Comparison of ENCODE assay signal across 20 mouse cellular contexts in the genomic region with DNA sequence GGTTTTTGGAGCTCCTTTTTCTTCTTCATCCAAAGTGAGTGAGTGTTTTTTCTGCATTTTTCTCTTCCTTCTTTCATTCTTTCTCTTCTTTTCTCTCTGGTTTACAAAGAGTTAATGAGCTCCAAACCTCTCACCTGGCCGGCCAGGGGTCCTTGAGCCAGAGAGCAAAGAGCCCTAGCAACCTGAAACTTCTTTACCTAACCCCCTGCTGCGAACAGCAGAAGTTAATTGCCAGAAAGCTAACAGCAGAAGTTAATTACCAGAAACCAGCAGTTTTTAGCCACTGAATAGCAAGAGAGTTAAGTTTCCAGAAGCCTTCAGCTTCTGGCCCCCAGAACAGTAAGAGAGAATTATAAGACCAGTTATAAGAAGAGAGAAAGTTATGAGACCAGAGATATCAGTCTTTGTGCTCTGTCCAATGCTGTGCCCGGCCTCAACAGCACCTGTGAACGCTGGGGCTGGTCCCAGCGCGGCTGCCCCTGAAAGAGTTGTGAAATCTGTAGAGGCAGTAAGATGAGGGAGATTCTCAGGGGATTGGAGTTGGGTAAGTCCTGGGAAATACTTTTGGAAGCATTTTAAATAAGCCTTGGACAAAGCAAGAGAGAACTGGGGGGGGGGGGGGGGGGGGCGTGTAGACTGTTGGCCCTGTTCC.
DNase-seq lines count a peak whose midpoint lies in the region; ATAC-seq and TF ChIP-seq lines count a peak whose summit lies in the region.
"Had no signal": no experiment of that assay in that cellular context is flagged by ENCODE, and none has a peak within 500 bp of the region (broad histone marks: within the 10 kb centered on the region; RNA-seq: fewer than 3 reads in every experiment).

No protein-coding gene starts in this region.

- H3K4me1 ChIP-seq in kidney, embryonic 16.5 days (ENCODE audit: insufficient read depth, low read length) = peaks cover 51% of the 10 kb centered on the region
- peaks cover 53% of the 10 kb centered on the region for H3K4me1 ChIP-seq in thymus, adult 2 months (replicated peaks; ENCODE audit: control insufficient read depth, insufficient read depth, low read length)
- peaks cover 65% of the 10 kb centered on the region for H3K4me1 ChIP-seq in limb, embryonic 12.5 days (replicated peaks)

- H3K4me3 ChIP-seq in kidney, embryonic 16.5 days (ENCODE audit: low read length) = no peak overlapping the region; the same call in 1 of the 2 replicates
- H3K4me3 ChIP-seq in thymus, adult 2 months (ENCODE audit: control insufficient read depth, insufficient read depth, low read length) = no peak overlapping the region
- H3K4me3 ChIP-seq in limb, embryonic 12.5 days (replicated peaks) = no peak overlapping the region
- H3K4me3 ChIP-seq: forebrain, embryonic 12.5 days; heart, embryonic 10.5 days; hindbrain, embryonic 15.5 days; left cerebral cortex, adult 2 months; megakaryocyte, embryonic 14.5 days; stomach, embryonic 15.5 days had no signal

- peak overlapping the region; percentile 50; the same call in 1 of the 2 replicates for H3K9ac ChIP-seq in kidney, embryonic 16.5 days (replicated peaks; ENCODE audit: low read length)
- no peak overlapping the region for H3K9ac ChIP-seq in limb, embryonic 12.5 days (replicated peaks)
- H3K9ac ChIP-seq: forebrain, embryonic 12.5 days; hindbrain, embryonic 15.5 days; liver, postnatal 0 days; stomach, embryonic 15.5 days had no signal

- DNase-seq in embryo, embryonic 11 days = peak; percentile 40
- DNase-seq in embryo, embryonic 9.5 days (ENCODE audit: extremely low spot score) = no peak
- no peak for DNase-seq in kidney, adult 9 months
- no peak for DNase-seq in thymus, adult 2 months
- DNase-seq in thymus, postnatal 10 days (ENCODE audit: low spot score in 2 of 2) = no peak
- DNase-seq in urinary bladder, postnatal 14 days (ENCODE audit: low spot score) = no peak
- DNase-seq: cerebellum, adult 9-10 months; gastrocnemius, postnatal 25 days; kidney, adult 18-20 months; liver, postnatal 0 days; right cerebral cortex, adult 18-20 months had no signal

- H3K4me2 ChIP-seq in kidney, embryonic 16.5 days (replicated peaks; ENCODE audit: low read depth, low read length) = peak overlapping the region; percentile 34
- H3K4me2 ChIP-seq in limb, embryonic 12.5 days = peak overlapping the region; percentile 35
- H3K4me2 ChIP-seq: forebrain, embryonic 12.5 days; hindbrain, embryonic 15.5 days had no signal

- no peak; the same call in 1 of the 2 replicates for ATAC-seq in kidney, embryonic 16.5 days (ENCODE audit: low FRiP score, low TSS enrichment)
- no peak for ATAC-seq in limb, embryonic 12.5 days (ENCODE audit: insufficient number of reproducible peaks, insufficient read depth, low FRiP score, low TSS enrichment, low read depth)
- ATAC-seq: liver, postnatal 0 days; midbrain, embryonic 16.5 days had no signal

- TF ChIP-seq CTCF in thymus, adult 2 months (IDR thresholded peaks at IDR 0.05; ENCODE audit: borderline replicate concordance, control insufficient read depth, extremely low read depth, insufficient read depth, low read length, poor library complexity) = no peak

- peak overlapping the region; percentile 92 for H3K27ac ChIP-seq in kidney, embryonic 16.5 days (ENCODE audit: low read length)
- H3K27ac ChIP-seq in thymus, adult 2 months (ENCODE audit: control insufficient read depth, insufficient read depth, low read length) = peak overlapping the region; percentile 96
- H3K27ac ChIP-seq in limb, embryonic 12.5 days = peak overlapping the region; percentile 85
- H3K27ac ChIP-seq: forebrain, embryonic 12.5 days; heart, embryonic 10.5 days; hindbrain, embryonic 15.5 days; left cerebral cortex, adult 2 months; stomach, embryonic 15.5 days had no signal

- WGBS in kidney, embryonic 16.5 days = 11% methylated on average over 7 of the region's 7 CpGs
- 48% methylated on average over 7 of the region's 7 CpGs for WGBS in thymus, adult 2 months
- 4% methylated on average over 6 of the region's 7 CpGs for WGBS in limb, embryonic 12.5 days

- H3K27me3 ChIP-seq in kidney, embryonic 16.5 days (ENCODE audit: insufficient read depth, low read length) = no peaks in the 10 kb centered on the region
- H3K27me3 ChIP-seq in thymus, adult 2 months (ENCODE audit: control insufficient read depth, insufficient read depth, low read length) = no peaks in the 10 kb centered on the region
- no peaks in the 10 kb centered on the region for H3K27me3 ChIP-seq in limb, embryonic 12.5 days
- H3K27me3 ChIP-seq: forebrain, embryonic 12.5 days; hindbrain, embryonic 15.5 days; megakaryocyte, embryonic 14.5 days; stomach, embryonic 15.5 days had no signal

- no peaks in the 10 kb centered on the region for H3K36me3 ChIP-seq in kidney, embryonic 16.5 days (ENCODE audit: insufficient read depth, low read length)
- H3K36me3 ChIP-seq in thymus, adult 2 months (ENCODE audit: control insufficient read depth, insufficient read depth, low read length) = no peaks in the 10 kb centered on the region
- no peaks in the 10 kb centered on the region for H3K36me3 ChIP-seq in limb, embryonic 12.5 days
- H3K36me3 ChIP-seq: forebrain, embryonic 12.5 days; heart, embryonic 10.5 days; hindbrain, embryonic 15.5 days; stomach, embryonic 15.5 days had no signal

- TF ChIP-seq POLR2A in thymus, adult 2 months (IDR thresholded peaks at IDR 0.05; ENCODE audit: control insufficient read depth, extremely low read depth, insufficient read depth, low read length, poor library complexity) = no peak

- no peaks in the 10 kb centered on the region for H3K9me3 ChIP-seq in kidney, embryonic 16.5 days (ENCODE audit: low read length)
- no peaks in the 10 kb centered on the region for H3K9me3 ChIP-seq in limb, embryonic 12.5 days
- H3K9me3 ChIP-seq: forebrain, embryonic 12.5 days; heart, embryonic 10.5 days; hindbrain, embryonic 15.5 days; stomach, embryonic 15.5 days had no signal
